Mouse (Mus musculus) liver, embryonic 18 days (tissue): ENCODE measurements around the gene B430305J03Rik. TPM values are rescaled to one million over a fixed set of nuclear protein-coding genes. Genes with fewer than 3 reads are reported as not detected.

ENCODE experiments used
- polyA plus RNA-seq: library from polyadenylated mRNA; depleted of rRNA; stranded (reverse); fragments of >200 nt; gene quantifications from 2 replicates; pipeline ENCODE4 v1.2.3, GENCODE M21; 2012; rRNA removed

B430305J03Rik gene
- polyA plus RNA-seq: 0.03 and 0.04 TPM in 2 replicates

GRCm38 (mm10) chr3:61365779-61366373, at the start of gene B430305J03Rik:
TSS of gene B430305J03Rik (minus strand) at chr3:61365951.

GRCm38 (mm10) chr3:61361338-61361737, 4.4 kb downstream of the B430305J03Rik start, which contains the start of gene Rap2b:
TSS of gene Rap2b (plus strand) at chr3:61361638.

Other genes with a start within 250 kb of the B430305J03Rik start
- gene Rap2b, start 4.3 kb downstream of the B430305J03Rik start, polyA plus RNA-seq: 1.6 TPM in 2 replicates